Mouse (Mus musculus): ENCODE results near the gene Ptpn23.
"Not testable (repeated sequence)": the region's sequence is repeated elsewhere in the genome, so short reads cannot be mapped to it uniquely, and the experiment has no call there.

Gene Ptpn23

DNA sequence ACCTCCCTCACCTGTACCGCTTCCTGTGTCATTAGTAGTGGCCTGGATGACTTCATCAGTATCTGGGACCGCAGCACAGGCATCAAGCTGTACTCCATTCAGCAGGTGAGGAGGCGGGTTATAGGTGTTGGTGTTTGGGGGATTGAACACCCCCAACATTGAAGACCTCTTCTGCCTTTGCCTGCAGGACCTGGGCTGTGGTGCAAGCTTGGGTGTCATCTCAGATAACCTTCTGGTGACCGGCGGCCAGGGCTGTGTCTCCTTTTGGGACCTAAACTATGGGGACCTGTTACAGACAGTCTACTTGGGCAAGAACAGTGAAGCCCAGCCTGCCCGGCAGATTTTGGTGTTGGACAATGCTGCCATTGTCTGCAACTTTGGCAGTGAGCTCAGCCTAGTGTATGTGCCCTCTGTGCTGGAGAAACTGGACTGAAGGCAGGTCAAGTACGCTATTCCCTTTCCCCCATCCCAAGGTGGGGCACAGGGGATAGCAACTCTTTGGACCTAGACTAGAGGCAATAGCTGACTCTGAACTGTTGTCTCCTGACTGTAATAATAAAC is 23.6 kb downstream of the Ptpn23 start:
- DNase-seq (ENCODE audit: low read depth in 1 of 2, low spot score in 2 of 2) = no peak

- no peak for DNase-seq (ENCODE audit: low read depth in 1 of 2, low spot score in 2 of 2)
Measured at GRCm38 (mm10) chr9:110381292-110381691, 26.7 kb downstream of the Ptpn23 start.

DNA sequence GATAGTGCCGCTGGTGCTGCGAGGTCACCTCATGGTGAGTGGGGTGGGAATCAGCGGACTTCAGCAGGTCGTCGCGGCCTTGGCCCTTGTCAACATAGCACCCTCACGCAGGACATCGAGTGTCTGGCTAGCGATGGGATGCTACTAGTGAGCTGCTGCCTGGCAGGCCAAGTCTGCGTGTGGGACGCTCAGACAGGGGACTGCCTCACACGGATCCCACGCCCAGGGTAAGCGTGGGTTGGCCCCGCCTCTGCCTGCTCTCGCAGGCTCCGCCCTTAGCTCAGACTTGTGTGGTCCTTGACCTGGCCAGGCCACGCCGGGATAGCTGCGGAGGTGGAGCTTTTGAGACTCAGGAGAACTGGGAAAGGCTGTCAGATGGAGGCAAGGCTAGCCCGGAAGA is 27.4 kb downstream of the Ptpn23 start:
- DNase-seq (ENCODE audit: low read depth in 1 of 2, low spot score in 2 of 2) = no peak

DNA sequence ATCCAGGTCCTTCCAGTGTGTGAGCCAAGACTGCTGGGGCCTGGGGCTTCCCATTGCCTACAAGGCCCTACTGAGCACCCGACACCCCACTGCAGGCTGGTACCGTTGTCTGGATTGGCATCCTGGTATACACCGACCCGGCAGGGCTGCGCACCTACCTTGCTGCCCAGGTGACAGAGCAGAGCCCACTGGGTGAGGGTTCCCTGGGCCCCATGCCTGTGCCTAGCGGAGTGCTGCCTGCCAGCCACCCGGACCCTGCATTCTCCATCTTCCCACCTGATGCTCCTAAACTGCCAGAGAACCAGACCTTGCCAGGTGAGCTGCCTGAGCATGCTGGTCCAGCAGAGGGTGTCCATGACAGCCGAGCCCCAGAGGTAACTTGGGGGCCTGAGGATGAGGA is 28.7 kb downstream of the Ptpn23 start:
- DNase-seq (ENCODE audit: low read depth in 1 of 2, low spot score in 2 of 2) = no peak

DNA sequence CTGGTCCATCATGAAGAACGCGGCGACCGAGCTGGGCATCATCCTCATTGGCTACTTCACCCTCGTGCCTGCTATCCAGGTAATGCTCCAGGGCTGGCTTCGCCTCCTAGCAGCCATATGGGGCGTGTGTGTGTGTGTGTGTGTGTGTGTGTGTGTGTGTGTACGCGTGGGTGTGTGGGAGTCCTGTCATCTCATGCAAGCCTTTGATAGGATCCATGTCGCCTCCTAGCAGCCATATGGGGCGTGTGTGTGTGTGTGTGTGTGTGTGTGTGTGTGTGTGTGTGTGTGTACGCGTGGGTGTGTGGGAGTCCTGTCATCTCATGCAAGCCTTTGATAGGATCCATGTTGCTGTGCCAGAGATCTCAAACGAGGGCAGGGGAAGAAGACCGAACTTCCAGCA is 30.4 kb downstream of the Ptpn23 start:
- DNase-seq (ENCODE audit: low read depth in 1 of 2, low spot score in 2 of 2) = not testable (repeated sequence)

DNA sequence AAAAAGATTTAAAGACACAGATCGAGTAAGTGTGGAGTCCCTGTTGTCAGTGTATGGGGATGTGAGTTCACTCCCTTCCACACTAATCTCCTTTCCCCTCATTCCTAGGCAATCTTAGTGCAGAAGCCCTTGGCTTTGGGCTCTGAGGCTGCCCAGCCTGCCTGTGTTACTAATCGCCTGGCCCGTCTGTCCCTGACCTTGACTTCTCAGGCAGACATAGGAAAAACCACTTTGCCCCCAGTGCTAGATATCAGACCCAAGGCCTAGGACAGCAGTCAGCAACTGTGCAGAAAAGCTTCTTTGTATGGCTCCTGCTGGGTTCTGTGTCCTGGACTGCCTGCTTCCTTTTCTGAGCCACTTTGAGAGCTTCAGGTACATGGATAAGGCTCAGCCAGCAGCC is 32.3 kb downstream of the Ptpn23 start:
- no peak for DNase-seq (ENCODE audit: low read depth in 1 of 2, low spot score in 2 of 2)

- DNase-seq (ENCODE audit: low read depth in 1 of 2, low spot score in 2 of 2) = no peak
Measured at GRCm38 (mm10) chr9:110373871-110374270, 34.1 kb downstream of the Ptpn23 start.

- no peak for DNase-seq (ENCODE audit: low read depth in 1 of 2, low spot score in 2 of 2)
Measured at GRCm38 (mm10) chr9:110369860-110370259, 38.2 kb downstream of the Ptpn23 start.

GRCm38 (mm10) chr9:110366746-110367145 is 41.3 kb downstream of the Ptpn23 start:
- no peak for DNase-seq (ENCODE audit: low read depth in 1 of 2, low spot score in 2 of 2)

- DNase-seq (ENCODE audit: low read depth in 1 of 2, low spot score in 2 of 2) = no peak
Measured at GRCm38 (mm10) chr9:110362337-110362736, 45.7 kb downstream of the Ptpn23 start.

GRCm38 (mm10) chr9:110361299-110361698 is 46.7 kb downstream of the Ptpn23 start:
- no peak for DNase-seq (ENCODE audit: low read depth in 1 of 2, low spot score in 2 of 2)

DNA sequence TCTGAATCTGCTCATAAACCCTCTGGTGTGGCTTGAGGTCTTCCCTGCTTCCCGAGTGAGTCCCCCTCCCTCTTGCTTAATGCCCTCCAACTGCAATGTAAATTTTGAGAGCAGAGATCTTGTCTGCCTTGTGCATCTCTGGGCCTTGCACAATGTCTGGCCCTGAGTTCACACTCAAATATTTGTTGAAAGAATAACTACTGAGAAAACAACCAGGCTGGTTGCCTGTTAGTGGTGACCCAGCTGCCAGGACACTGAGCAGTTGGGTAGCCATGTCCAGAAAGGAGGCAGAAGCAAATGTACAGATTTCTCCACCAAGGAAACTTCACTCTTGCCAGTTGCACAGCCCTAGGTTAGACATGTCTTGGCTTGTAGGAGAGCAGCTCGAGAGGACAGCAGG is 49.7 kb downstream of the Ptpn23 start:
- no peak for DNase-seq (ENCODE audit: low read depth in 1 of 2, low spot score in 2 of 2)

DNA sequence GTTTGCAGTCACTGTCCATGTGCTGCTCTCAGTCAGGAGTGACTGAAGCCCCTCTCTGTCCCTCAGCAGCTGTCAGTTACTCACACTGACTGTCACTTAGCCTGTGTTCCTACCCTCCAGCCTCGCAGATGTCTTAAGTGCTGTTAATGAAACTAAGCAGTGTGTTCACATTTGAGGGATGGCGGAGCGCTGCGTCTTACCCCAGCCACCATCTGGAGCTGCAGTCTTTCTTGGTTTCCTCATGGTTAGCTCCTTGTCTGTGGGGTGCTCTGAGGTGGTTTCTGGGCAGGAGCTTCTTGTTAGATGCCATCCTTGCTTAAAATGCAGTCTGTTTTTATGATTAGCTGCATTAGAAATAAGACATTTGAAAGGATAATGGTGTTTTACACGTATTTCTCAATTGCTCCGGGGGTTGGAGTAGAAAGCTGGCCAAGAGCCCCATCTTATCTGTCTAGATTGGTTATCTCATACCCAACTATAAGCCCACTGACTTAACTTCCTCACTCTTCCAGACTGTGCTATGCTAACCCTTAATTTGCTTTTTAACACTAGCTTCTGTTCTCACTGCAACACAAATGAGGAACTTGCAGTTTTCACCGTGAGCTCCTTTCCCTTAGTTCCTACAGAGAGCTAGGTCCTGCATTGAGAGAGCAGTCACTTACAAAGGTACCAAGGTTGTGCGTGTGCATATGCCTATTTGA is 55.9 kb downstream of the Ptpn23 start:
- no peak for DNase-seq (ENCODE audit: low read depth in 1 of 2, low spot score in 2 of 2)

- no peak for DNase-seq (ENCODE audit: low read depth in 1 of 2, low spot score in 2 of 2)
Measured at GRCm38 (mm10) chr9:110351350-110351749, 56.7 kb downstream of the Ptpn23 start.

DNA sequence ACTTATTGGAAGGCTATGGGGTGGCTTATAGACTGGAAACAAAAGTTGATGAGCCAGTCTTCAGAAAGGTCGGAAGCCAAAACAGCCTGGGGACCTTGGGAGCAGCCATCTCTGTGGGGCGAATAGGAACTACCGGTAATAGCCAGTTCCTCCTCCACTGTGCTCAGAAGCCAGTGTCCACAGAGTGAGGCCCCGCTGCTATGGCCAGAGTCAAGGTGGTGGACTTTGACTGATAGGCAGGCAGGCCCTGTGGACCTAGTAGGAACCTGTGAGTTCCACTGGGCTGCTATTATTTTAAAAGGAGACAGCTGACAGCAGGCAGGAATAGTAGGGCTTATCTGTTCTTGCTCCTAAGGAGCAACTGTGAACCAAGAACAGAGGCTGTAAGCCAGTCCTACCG is 57.4 kb downstream of the Ptpn23 start:
- DNase-seq (ENCODE audit: low read depth in 1 of 2, low spot score in 2 of 2) = no peak

DNA sequence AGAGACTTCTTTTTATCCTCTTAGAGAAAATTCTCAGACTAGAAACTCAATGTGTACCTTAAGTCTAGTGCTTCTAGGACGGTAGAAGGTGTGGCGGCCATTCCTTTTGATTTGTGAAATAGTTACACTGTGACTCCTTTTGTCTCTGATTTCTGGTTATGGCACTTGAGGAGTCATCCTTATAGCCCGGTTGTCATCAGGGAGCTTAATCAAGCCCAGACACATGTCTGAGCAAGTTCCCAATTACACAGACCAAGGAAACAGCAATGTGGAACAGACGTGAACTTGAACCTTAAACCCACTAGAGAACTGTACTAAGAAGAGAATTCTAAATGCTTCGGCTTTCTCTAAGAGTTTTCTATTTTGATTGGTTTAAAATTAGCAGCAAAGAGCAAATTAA is 57.8 kb downstream of the Ptpn23 start:
- no peak for DNase-seq (ENCODE audit: low read depth in 1 of 2, low spot score in 2 of 2)

- DNase-seq (ENCODE audit: low read depth in 1 of 2, low spot score in 2 of 2) = no peak
Measured at GRCm38 (mm10) chr9:110348899-110349298, 59.1 kb downstream of the Ptpn23 start.

DNA sequence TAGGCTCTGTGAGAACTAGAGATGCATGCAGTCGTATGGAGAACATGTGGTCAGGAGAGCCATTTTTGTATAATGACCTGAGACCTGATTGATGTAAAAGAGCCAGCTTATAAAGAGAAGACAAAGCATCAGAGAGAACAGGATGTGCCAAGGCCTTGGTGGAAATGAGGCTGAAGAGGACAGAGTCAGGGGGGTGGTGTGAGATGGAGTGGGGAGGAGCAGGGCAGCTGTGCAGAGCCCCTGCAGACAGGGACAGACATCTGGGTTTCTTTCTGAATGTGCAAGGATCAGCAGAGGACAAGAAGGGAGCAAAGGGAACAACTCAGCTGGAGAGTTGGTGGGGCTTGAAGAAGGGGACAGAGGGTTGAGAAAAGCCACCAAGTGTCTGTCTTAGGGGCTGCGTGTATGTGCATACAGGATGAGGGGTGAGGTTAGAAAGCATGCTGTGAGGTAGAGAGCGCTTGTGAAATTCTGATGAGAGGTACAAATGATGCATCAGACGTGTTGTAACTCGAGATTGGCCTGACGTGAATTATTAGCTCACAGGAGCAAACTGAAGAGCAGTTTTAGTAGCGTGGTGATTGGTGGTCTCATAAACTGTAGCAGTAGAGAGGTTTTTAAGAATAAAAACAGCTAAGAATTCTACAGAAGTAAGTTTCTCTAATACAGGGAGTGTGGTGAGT is 62.8 kb downstream of the Ptpn23 start:
- no peak for DNase-seq (ENCODE audit: low read depth in 1 of 2, low spot score in 2 of 2)

GRCm38 (mm10) chr9:110343805-110344204 is 64.2 kb downstream of the Ptpn23 start:
- no peak for DNase-seq (ENCODE audit: low read depth in 1 of 2, low spot score in 2 of 2)

DNA sequence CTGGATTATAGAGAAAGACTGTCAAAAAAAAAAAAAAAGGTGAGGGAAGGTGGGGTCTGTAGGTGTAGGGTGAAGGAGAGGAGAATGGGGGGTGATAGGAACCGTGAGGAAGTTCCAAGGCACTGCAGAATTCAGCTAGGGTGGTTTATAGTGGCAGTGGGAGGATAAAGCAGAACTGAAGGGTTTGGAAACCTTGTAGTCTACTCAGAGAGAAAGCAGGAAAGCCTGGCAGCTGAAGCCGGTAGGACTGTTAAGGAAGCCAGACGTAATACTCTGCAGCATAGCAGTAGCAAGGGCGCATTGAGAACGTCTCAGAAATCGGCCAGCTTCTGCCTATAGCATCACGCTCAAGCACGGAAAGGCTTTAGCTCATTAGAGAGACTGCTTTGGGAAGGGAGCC is 66.0 kb downstream of the Ptpn23 start:
- no peak for DNase-seq (ENCODE audit: low read depth in 1 of 2, low spot score in 2 of 2)

GRCm38 (mm10) chr9:110340037-110340750 is 67.8 kb downstream of the Ptpn23 start:
- no peak for DNase-seq (ENCODE audit: low read depth in 1 of 2, low spot score in 2 of 2)
